Mouse (Mus musculus): ENCODE measurements around the gene Abhd12b.

Gene Abhd12b

GRCm38 (mm10) chr12:70204433-70204832 lies 50.5 kb downstream of the Abhd12b start:
- no peak for DNase-seq (ENCODE audit: low spot score in 2 of 2)

- no peak for DNase-seq (ENCODE audit: low spot score in 2 of 2)
Measured at GRCm38 (mm10) chr12:70208214-70208613, 54.3 kb downstream of the Abhd12b start.

GRCm38 (mm10) chr12:70212501-70212900 lies 58.6 kb downstream of the Abhd12b start:
- DNase-seq (ENCODE audit: low spot score in 2 of 2), result no peak

- DNase-seq (ENCODE audit: low spot score in 2 of 2), result no peak
Measured at GRCm38 (mm10) chr12:70213601-70214000, 59.7 kb downstream of the Abhd12b start.

- no peak for DNase-seq (ENCODE audit: low spot score in 2 of 2)
Measured at GRCm38 (mm10) chr12:70214281-70214680, 60.3 kb downstream of the Abhd12b start.

GRCm38 (mm10) chr12:70216229-70216800 lies 62.4 kb downstream of the Abhd12b start:
- DNase-seq (ENCODE audit: low spot score in 2 of 2), result no peak

- DNase-seq (ENCODE audit: low spot score in 2 of 2), result peak; percentile 55 to 72
Measured at GRCm38 (mm10) chr12:70218795-70219540, 65.0 kb downstream of the Abhd12b start.

- no peak for DNase-seq (ENCODE audit: low spot score in 2 of 2)
Measured at GRCm38 (mm10) chr12:70221425-70221824, 67.5 kb downstream of the Abhd12b start.

- DNase-seq (ENCODE audit: low spot score in 2 of 2), result no peak
Measured at GRCm38 (mm10) chr12:70223331-70223730, 69.4 kb downstream of the Abhd12b start.

- no peak for DNase-seq (ENCODE audit: low spot score in 2 of 2)
Measured at GRCm38 (mm10) chr12:70226655-70227054, 72.7 kb downstream of the Abhd12b start.

- peak; percentile 39 to 43 for DNase-seq (ENCODE audit: low spot score in 2 of 2)
Measured at GRCm38 (mm10) chr12:70227121-70227932, 73.4 kb downstream of the Abhd12b start.

- no peak for DNase-seq (ENCODE audit: low spot score in 2 of 2)
Measured at GRCm38 (mm10) chr12:70228155-70228554, 74.2 kb downstream of the Abhd12b start.

- no peak for DNase-seq (ENCODE audit: low spot score in 2 of 2)
Measured at GRCm38 (mm10) chr12:70231294-70231693, 77.4 kb downstream of the Abhd12b start, which contains the start of gene Pygl. TSS of gene Pygl (minus strand) at chr12:70231488.

- DNase-seq (ENCODE audit: low spot score in 2 of 2), result peak; percentile 4 to 27
Measured at GRCm38 (mm10) chr12:70232020-70232544, 78.1 kb downstream of the Abhd12b start.
